Mouse (Mus musculus) kidney, adult 9 months (tissue): ENCODE data around the gene Ech1.

Source experiments
- DNase-seq: peaks from one replicate; pipeline ENCODE4 v3.0.0; 2022

The Ech1 gene

DNA sequence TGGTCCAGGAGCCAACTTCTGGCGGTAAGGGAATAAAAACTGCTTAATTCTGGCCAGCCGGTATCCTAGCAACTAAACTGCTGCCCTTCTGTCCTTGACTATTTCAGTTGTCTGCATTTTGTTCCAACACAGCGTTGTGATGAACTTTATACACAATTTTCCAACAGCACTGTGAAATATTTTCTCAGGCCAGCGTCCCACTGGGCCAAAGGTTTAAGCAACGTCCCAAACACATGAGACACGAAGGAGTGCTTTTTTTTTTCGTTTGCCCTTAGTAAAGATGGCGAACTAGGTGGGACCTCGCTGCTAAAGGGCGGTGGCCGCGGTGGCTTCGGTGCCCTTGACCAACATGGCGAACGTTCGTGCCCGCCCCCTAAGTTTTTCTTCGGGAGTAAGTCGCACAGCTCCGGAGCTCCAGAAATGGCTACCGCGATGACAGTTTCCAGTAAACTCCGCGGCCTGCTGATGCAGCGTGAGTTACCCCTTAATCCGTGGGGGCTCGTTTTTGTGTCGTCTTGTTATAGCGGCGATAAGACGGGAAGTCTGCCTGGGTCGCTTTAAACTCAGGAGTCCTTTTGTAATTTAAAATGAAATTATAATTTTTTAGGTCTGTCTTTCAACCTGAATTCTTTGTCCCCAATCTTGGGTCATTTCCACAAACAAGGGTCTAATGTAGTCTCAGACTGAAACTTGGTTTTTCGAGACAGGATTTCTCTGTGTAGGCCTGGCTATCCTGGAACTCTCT is at the start of gene Ech1:
Ech1 (plus strand) TSS at position 277 of the 745 bp plus-strand sequence.
- peak; percentile 98 for DNase-seq

GRCm38 (mm10) chr7:28778825-28779224 is 46.2 kb upstream of the Ech1 start:
- DNase-seq, result no peak

DNA sequence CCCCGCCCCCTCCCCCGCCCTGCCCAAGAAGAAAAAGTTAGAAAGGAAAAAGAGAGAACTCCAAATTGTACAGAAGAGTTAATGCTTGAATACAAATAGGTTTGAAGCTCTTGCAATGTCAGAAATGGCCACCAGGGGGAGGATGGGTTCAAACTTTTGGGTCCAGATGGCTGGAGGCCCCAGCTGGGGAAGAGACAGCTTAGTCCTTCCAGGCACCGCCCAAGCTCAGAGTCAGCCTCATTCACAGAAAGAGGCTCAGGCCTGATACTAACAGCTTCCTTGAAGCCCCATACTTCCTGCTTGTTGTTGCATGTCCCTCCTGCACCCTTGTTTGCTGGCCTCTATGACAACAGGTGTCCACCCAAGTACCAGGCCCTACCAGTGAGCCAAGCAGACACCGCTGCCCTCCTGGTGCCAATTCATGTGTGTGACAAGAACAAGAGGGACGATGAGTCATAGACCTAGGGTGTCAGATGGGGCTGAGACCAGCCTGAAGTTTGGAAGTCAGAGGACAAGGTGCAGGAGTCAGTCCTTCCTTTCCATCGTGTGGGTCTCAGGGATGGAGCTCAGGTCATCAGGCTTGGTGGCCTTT is 44.9 kb upstream of the Ech1 start:
- DNase-seq, result peak; percentile 88

DNA sequence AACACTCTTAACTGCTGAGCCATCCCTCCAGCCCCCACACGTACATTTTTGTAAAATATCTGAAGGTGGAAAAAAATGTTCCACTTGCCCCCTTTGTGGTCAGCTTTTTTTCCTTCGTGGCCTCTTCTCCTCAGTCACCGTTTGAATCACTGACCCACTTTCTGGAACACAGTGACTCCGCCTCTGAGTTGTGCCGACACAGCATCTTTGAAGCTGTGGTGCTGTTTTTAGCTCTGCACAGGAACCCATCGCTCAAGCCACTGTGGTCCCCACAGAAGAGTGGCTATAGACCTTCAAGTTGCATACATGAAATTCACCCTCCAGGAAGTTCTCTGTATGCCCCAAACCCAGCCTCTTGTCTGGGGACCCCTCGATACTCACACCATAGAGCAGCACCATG is 44.2 kb upstream of the Ech1 start:
- no peak for DNase-seq

- no peak for DNase-seq
Observed at GRCm38 (mm10) chr7:28781261-28781663, 43.8 kb upstream of the Ech1 start.

- DNase-seq, result no peak
Observed at GRCm38 (mm10) chr7:28785161-28785560, 39.9 kb upstream of the Ech1 start.

DNA sequence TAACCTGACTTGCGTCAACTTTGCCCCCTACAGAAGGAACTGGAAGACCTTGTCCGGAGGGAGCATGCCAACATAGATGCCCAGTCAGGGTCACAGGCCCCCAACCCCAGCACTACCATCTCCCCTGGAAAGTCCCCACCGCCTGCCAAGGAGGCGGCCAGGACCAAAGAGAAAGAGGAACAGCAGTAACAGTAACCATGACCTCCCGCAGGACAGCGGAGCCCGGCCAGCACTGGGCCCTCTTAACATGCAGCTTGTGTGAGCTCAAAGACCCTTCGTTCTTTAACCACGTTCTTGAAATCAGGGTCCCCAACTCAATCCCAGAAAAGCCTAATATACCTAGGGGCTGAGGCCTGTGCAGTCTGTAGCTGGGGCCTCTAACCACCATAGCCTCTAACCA is 37.1 kb upstream of the Ech1 start:
- no peak for DNase-seq

- no peak for DNase-seq
Observed at GRCm38 (mm10) chr7:28788307-28789195, 36.5 kb upstream of the Ech1 start, which contains the start of gene Rinl. Gene Rinl (plus strand): TSS chr7:28788969.

- DNase-seq, result no peak
Observed at GRCm38 (mm10) chr7:28789235-28789634, 35.8 kb upstream of the Ech1 start.

- peak; percentile 36 for DNase-seq
Observed at GRCm38 (mm10) chr7:28790066-28790806, 34.8 kb upstream of the Ech1 start.

GRCm38 (mm10) chr7:28791706-28792105 is 33.3 kb upstream of the Ech1 start:
- no peak for DNase-seq

GRCm38 (mm10) chr7:28792391-28793185 is 32.4 kb upstream of the Ech1 start:
- DNase-seq, result no peak

- DNase-seq, result peak; percentile 59
Observed at GRCm38 (mm10) chr7:28793834-28794233, 31.2 kb upstream of the Ech1 start.

- no peak for DNase-seq
Observed at GRCm38 (mm10) chr7:28794496-28794895, 30.5 kb upstream of the Ech1 start.

- no peak for DNase-seq
Observed at GRCm38 (mm10) chr7:28795832-28796231, 29.2 kb upstream of the Ech1 start.

- DNase-seq, result peak; percentile 87
Observed at GRCm38 (mm10) chr7:28796562-28796975, 28.4 kb upstream of the Ech1 start.

DNA sequence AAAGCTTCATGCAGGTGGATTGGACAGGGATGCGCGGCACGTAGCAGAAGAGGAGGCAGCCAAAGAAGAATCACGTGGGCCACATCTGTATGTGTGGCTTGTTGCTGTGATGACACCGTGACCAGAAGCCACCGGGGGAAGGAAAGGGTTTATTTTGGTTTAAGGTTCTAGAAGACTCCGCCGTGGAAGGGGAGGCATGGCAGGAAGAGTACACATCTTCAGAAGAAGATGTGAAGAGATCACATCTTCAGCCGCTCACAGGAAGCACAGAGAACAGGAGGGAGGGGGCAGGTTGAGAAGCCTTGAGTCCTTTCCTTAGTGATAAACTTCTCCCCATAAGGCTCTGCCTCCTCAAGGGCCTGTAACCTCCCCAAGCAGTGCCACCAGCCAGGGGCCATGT is 25.0 kb upstream of the Ech1 start:
- no peak for DNase-seq

DNA sequence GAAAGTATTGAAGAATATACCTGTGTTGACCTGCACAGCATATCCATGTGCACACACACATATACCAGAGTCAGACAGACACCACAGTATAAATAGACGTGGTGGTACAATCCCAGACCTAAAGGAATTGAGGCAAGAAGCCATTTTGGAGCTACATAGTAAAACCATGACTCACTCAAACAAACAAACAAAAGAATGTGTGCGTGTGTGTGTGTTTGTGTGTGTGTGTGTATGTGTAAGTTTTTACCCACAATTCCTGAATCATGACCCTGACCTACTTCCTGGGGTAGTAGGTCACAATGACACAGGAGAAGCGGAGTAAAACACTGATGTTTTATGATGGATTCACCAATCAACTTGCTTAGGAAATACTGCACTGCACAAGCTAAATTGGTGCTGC is 23.6 kb upstream of the Ech1 start:
- no peak for DNase-seq

GRCm38 (mm10) chr7:28801901-28802670 is 22.9 kb upstream of the Ech1 start:
- DNase-seq, result peak; percentile 83

DNA sequence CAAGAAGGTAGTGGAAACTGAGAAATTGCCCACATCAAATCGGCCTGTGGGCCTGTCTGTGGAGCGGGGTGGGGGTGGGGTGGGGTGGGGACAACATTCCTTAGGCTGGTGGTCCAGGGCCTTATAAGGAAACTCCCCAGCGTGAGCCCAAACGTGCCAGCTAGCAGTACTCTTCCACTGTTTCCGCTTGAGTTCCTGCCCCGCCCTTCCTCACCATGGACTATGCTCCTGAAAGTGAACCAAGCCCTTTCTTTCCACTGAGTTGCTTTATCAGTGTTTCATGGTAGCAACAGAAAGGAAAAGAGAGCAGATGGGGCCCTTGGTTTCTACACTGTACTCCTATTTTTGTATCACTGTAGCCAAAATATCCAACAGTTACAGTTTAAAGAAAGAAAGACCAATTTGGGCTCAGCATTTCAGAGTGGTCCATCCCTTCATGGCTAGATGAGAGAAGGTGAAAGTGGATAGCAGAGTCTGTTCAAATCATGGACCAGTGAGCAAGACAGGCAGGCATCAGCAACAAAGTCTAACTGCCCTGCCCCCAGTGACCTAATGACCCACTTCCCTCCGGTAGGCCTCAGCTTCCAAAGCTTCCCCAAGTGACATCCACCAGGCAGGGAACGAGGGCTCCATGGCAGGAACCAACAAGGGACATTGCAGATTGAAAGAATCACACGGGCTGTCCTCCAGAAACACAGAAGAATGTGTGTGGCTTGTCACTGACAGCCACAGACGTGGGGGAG is 22.0 kb upstream of the Ech1 start:
- DNase-seq, result peak; percentile 87
